Mouse (Mus musculus): ENCODE results near the gene Zfp646. TPM values are rescaled to one million over a fixed set of nuclear protein-coding genes. Genes with fewer than 3 reads are reported as not detected.

Zfp646 gene
- polyA plus RNA-seq, 1 experiment from 2014 or later = 17.1 TPM

- Histone ChIP-seq H3K9ac (replicated peaks; ENCODE audit: low read depth, low read length) (peak overlapping the region; percentile 71), H3K36me3 (ENCODE audit: control insufficient read depth, insufficient read depth, low read length) (peaks cover 22% of the 10 kb centered on the region), H3K9me3 (ENCODE audit: control insufficient read depth, low read depth, low read length) (no peaks in the 10 kb centered on the region), H3K4me1 (ENCODE audit: control insufficient read depth, insufficient read depth, low read length) (peaks cover 15% of the 10 kb centered on the region; the same call in 1 of the 2 replicates), H3K4me2 (replicated peaks; ENCODE audit: low read depth, low read length) (peak overlapping the region; percentile 63), H3K4me3 (ENCODE audit: low read depth, low read length) (peak overlapping the region; percentile 66), H3K27me3 (ENCODE audit: control insufficient read depth, insufficient read depth, low read length) (no peaks in the 10 kb centered on the region), H3K27ac (ENCODE audit: low read length) (peak overlapping the region; percentile 95)
- WGBS = 3% methylated on average over 20 of the region's 20 CpGs
- peak; percentile 2; the same call in 1 of the 2 replicates for ATAC-seq (ENCODE audit: insufficient number of reproducible peaks, insufficient read depth, low FRiP score, low read depth)
These were observed 1.0 kb upstream of the Zfp646 start for GRCm38 (mm10) chr7:127874812-127875626.

- ATAC-seq (ENCODE audit: insufficient number of reproducible peaks, insufficient read depth, low FRiP score, low read depth) = peak; percentile 92
- Histone ChIP-seq H3K9me3 (ENCODE audit: control insufficient read depth, low read depth, low read length) (no peaks in the 10 kb centered on the region), H3K27ac (ENCODE audit: low read length) (peak overlapping the region; percentile 95), H3K4me3 (ENCODE audit: low read depth, low read length) (peak overlapping the region; percentile 66), H3K36me3 (ENCODE audit: control insufficient read depth, insufficient read depth, low read length) (peaks cover 28% of the 10 kb centered on the region), H3K9ac (replicated peaks; ENCODE audit: low read depth, low read length) (peak overlapping the region; percentile 71), H3K27me3 (ENCODE audit: control insufficient read depth, insufficient read depth, low read length) (no peaks in the 10 kb centered on the region), H3K4me1 (ENCODE audit: control insufficient read depth, insufficient read depth, low read length) (peaks cover 15% of the 10 kb centered on the region; the same call in 1 of the 2 replicates), H3K4me2 (replicated peaks; ENCODE audit: low read depth, low read length) (peak overlapping the region; percentile 92)
- WGBS = under 1% methylated on average over 41 of the region's 43 CpGs
These were observed 407 bp upstream of the Zfp646 start for GRCm38 (mm10) chr7:127875627-127876001.

DNA sequence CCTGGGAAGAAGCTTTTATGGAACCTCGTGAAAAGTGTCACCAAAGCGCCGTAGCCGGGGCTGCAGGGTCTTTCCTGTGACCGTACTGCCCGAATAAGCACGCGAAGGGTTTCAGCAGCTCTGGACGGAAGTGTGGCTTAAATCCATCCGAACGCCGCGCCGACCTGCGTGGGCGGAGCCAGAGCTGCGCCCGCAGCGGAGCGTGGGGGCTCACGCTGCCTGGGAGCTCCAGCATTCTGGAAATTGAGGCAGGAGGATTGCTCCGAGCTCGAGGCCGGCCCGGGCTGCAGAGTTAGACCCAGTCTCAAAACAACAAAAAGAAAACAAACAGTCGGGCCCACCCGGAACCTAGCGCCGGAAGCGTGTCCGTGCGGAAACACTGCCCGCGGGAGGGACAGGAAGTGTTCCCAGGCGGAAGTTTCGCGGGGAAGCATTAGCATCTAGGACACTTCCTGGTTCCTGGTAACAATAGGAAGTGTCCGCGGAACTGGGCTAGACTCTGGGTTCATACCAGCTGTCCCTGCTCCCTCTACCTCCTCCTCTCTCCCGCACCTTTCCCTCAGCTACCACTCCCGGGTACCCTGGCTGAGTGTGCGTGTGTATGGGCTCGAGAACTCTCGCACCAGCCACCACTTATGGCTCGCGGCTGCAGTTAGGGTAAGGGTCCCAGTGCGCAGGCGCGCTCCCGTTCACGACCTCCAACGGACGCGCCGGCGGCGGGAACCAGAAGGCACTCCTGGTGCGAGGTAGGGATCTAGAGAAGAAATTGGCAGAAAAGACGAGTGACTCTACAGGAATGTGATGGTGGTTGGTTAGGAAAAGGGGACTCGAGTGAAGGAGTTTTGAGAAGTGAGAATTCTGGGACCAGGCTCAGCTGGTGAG lies 687 bp downstream of the Zfp646 start, which contains the start of gene Zfp668:
Gene Zfp668 (minus strand): TSS at position 362 of the 882 bp plus-strand sequence.
- Histone ChIP-seq H3K27me3 (ENCODE audit: control insufficient read depth, insufficient read depth, low read length) (no peaks in the 10 kb centered on the region), H3K9ac (replicated peaks; ENCODE audit: low read depth, low read length) (peak within 1 kb of the TSS; percentile 71), H3K4me1 (ENCODE audit: control insufficient read depth, insufficient read depth, low read length) (peaks cover 15% of the 10 kb centered on the region; the same call in 1 of the 2 replicates), H3K9me3 (ENCODE audit: control insufficient read depth, low read depth, low read length) (no peaks in the 10 kb centered on the region), H3K36me3 (ENCODE audit: control insufficient read depth, insufficient read depth, low read length) (peaks cover 39% of the 10 kb centered on the region), H3K27ac (ENCODE audit: low read length) (peak within 1 kb of the TSS; percentile 95), H3K4me3 (ENCODE audit: low read depth, low read length) (peak within 1 kb of the TSS; percentile 66), H3K4me2 (replicated peaks; ENCODE audit: low read depth, low read length) (peak within 1 kb of the TSS; percentile 92)
- ATAC-seq (ENCODE audit: insufficient number of reproducible peaks, insufficient read depth, low FRiP score, low read depth) = peak; percentile 79
- WGBS = under 1% methylated on average over 60 of the region's 60 CpGs

DNA sequence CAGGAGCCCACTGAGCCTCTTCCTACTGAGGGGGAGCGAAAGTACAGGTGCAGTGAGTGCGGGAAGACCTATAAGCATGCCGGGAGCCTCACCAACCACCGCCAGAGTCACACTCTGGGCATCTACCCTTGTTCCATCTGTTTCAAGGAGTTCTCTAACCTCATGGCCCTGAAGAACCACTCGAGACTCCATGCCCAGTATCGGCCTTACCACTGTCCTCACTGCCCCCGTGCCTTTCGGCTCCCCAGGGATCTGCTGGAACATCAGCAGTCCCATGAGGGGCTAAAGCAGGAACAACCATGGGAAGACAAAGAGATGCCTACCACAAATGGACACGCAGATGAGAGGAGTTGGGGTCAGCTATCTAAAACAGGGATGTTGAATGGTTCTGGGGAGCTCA lies 3.3 kb downstream of the Zfp646 start:
- H3K9me3 ChIP-seq (ENCODE audit: control insufficient read depth, low read depth, low read length) = no peaks in the 10 kb centered on the region
- 92% methylated on average over 9 of the region's 9 CpGs for WGBS
- peaks cover 61% of the 10 kb centered on the region for H3K36me3 ChIP-seq (ENCODE audit: control insufficient read depth, insufficient read depth, low read length)
- H3K4me1 ChIP-seq (ENCODE audit: control insufficient read depth, insufficient read depth, low read length) = peaks cover 15% of the 10 kb centered on the region; the same call in 1 of the 2 replicates
- H3K27me3 ChIP-seq (ENCODE audit: control insufficient read depth, insufficient read depth, low read length) = no peaks in the 10 kb centered on the region
- no peak overlapping the region for H3K4me3 ChIP-seq (ENCODE audit: low read depth, low read length)
- H3K9ac ChIP-seq (replicated peaks; ENCODE audit: low read depth, low read length) = no peak overlapping the region
- H3K4me2 ChIP-seq (replicated peaks; ENCODE audit: low read depth, low read length) = no peak overlapping the region
- no peak overlapping the region for H3K27ac ChIP-seq (ENCODE audit: low read length)
- ATAC-seq (ENCODE audit: insufficient number of reproducible peaks, insufficient read depth, low FRiP score, low read depth) = no peak

GRCm38 (mm10) chr7:127880431-127880830 lies 4.4 kb downstream of the Zfp646 start:
- no peak for ATAC-seq (ENCODE audit: insufficient number of reproducible peaks, insufficient read depth, low FRiP score, low read depth)
- WGBS = 83% methylated on average over 12 of the region's 12 CpGs
- Histone ChIP-seq H3K9ac (replicated peaks; ENCODE audit: low read depth, low read length) (no peak overlapping the region), H3K4me3 (ENCODE audit: low read depth, low read length) (no peak overlapping the region), H3K9me3 (ENCODE audit: control insufficient read depth, low read depth, low read length) (no peaks in the 10 kb centered on the region), H3K27me3 (ENCODE audit: control insufficient read depth, insufficient read depth, low read length) (no peaks in the 10 kb centered on the region), H3K27ac (ENCODE audit: low read length) (no peak overlapping the region), H3K4me2 (replicated peaks; ENCODE audit: low read depth, low read length) (no peak overlapping the region), H3K4me1 (ENCODE audit: control insufficient read depth, insufficient read depth, low read length) (peaks cover 11% of the 10 kb centered on the region; the same call in 1 of the 2 replicates), H3K36me3 (ENCODE audit: control insufficient read depth, insufficient read depth, low read length) (peaks cover 70% of the 10 kb centered on the region)

GRCm38 (mm10) chr7:127885951-127886350 lies 9.9 kb downstream of the Zfp646 start:
- Histone ChIP-seq H3K4me1 (ENCODE audit: control insufficient read depth, insufficient read depth, low read length) (peaks cover 4% of the 10 kb centered on the region; the same call in 1 of the 2 replicates), H3K9me3 (ENCODE audit: control insufficient read depth, low read depth, low read length) (no peaks in the 10 kb centered on the region), H3K4me3 (ENCODE audit: low read depth, low read length) (no peak overlapping the region), H3K27ac (ENCODE audit: low read length) (no peak overlapping the region), H3K9ac (replicated peaks; ENCODE audit: low read depth, low read length) (no peak overlapping the region), H3K27me3 (ENCODE audit: control insufficient read depth, insufficient read depth, low read length) (no peaks in the 10 kb centered on the region), H3K4me2 (replicated peaks; ENCODE audit: low read depth, low read length) (no peak overlapping the region), H3K36me3 (ENCODE audit: control insufficient read depth, insufficient read depth, low read length) (peaks cover 67% of the 10 kb centered on the region)
- WGBS = 64% methylated on average over 6 of the region's 6 CpGs
- no peak for ATAC-seq (ENCODE audit: insufficient number of reproducible peaks, insufficient read depth, low FRiP score, low read depth)

DNA sequence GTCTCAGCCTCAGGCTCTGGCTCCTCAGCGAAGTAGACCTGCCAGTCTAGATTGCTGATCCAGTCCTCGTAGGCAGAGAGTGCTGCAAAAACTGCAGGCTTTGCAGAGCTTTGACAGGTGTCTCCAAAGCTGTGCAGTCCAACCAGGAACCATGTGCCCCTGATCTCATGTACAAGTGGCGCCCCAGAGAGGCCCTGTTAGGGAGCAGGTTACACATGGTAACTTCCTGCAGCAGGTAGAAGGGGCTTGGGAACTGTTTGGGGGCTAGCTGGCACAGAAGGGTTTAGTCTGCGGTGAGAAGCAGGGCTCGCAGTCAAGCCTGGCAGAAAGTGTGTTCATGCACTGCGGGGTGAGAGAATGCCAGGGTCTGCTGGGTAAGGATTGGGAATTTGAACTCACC lies 10.5 kb downstream of the Zfp646 start:
- no peak overlapping the region for H3K4me3 ChIP-seq (ENCODE audit: low read depth, low read length)
- H3K9ac ChIP-seq (replicated peaks; ENCODE audit: low read depth, low read length) = no peak overlapping the region
- peaks cover 63% of the 10 kb centered on the region for H3K36me3 ChIP-seq (ENCODE audit: control insufficient read depth, insufficient read depth, low read length)
- H3K27me3 ChIP-seq (ENCODE audit: control insufficient read depth, insufficient read depth, low read length) = no peaks in the 10 kb centered on the region
- 87% methylated on average over 6 of the region's 6 CpGs for WGBS
- no peak overlapping the region for H3K27ac ChIP-seq (ENCODE audit: low read length)
- H3K4me1 ChIP-seq (ENCODE audit: control insufficient read depth, insufficient read depth, low read length) = peaks cover 4% of the 10 kb centered on the region; the same call in 1 of the 2 replicates
- H3K4me2 ChIP-seq (replicated peaks; ENCODE audit: low read depth, low read length) = no peak overlapping the region
- no peaks in the 10 kb centered on the region for H3K9me3 ChIP-seq (ENCODE audit: control insufficient read depth, low read depth, low read length)
- no peak for ATAC-seq (ENCODE audit: insufficient number of reproducible peaks, insufficient read depth, low FRiP score, low read depth)

DNA sequence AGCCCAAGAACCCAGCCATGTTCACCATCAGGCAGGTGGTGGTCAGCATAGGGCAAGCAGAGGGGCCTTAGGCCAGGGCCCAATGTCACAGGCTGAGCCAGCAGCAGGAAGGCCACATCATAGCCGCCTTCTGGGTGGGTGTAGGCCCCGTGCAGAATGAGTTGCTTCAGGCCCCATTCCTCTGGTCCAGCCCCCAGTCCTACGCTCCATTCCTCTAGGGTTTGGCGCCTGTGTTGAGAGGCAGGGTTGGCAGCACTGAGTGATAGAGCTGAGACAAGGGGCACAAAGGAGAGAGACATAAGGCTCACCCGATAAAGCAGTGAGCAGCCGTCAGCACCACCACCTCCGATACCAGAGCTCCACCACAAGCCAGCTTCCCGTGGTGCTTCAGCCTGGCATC lies 11.2 kb downstream of the Zfp646 start:
- H3K4me2 ChIP-seq (replicated peaks; ENCODE audit: low read depth, low read length) = no peak overlapping the region
- 85% methylated on average over 8 of the region's 8 CpGs for WGBS
- no peak overlapping the region for H3K27ac ChIP-seq (ENCODE audit: low read length)
- no peak overlapping the region for H3K9ac ChIP-seq (replicated peaks; ENCODE audit: low read depth, low read length)
- ATAC-seq (ENCODE audit: insufficient number of reproducible peaks, insufficient read depth, low FRiP score, low read depth) = no peak
- H3K9me3 ChIP-seq (ENCODE audit: control insufficient read depth, low read depth, low read length) = no peaks in the 10 kb centered on the region
- H3K27me3 ChIP-seq (ENCODE audit: control insufficient read depth, insufficient read depth, low read length) = no peaks in the 10 kb centered on the region
- H3K4me3 ChIP-seq (ENCODE audit: low read depth, low read length) = no peak overlapping the region
- peaks cover 59% of the 10 kb centered on the region for H3K36me3 ChIP-seq (ENCODE audit: control insufficient read depth, insufficient read depth, low read length)
- H3K4me1 ChIP-seq (ENCODE audit: control insufficient read depth, insufficient read depth, low read length) = peaks cover 4% of the 10 kb centered on the region; the same call in 1 of the 2 replicates

Measured in stomach, embryonic 14.5 days (tissue).